In genomic region chr7:128622994-128623393, GRCm38 (mm10) we compare ENCODE assay signal across 14 mouse cellular contexts. TPM values are rescaled to one million over a fixed set of nuclear protein-coding genes. Genes with fewer than 3 reads are reported as not detected.
DNase-seq lines count a peak whose midpoint lies in the region; ATAC-seq lines count a peak whose summit lies in the region.
"Had no signal": no experiment of that assay in that cellular context is flagged by ENCODE, and none has a peak within 500 bp of the region (broad histone marks: within the 10 kb centered on the region; RNA-seq: fewer than 3 reads in every experiment).

No protein-coding gene starts in this region.

- WGBS in heart, embryonic 13.5 days, result 65% methylated on average over 2 of the region's 2 CpGs
- 69% methylated on average over 2 of the region's 2 CpGs for WGBS in limb, embryonic 15.5 days
- 90% methylated on average over 2 of the region's 2 CpGs for WGBS in limb, embryonic 10.5 days
- WGBS in macrophage (ENCODE audit: missing documents), result 59% methylated on average over 1 of the region's 2 CpGs
- 79% methylated on average over 2 of the region's 2 CpGs for WGBS in neural tube, embryonic 15.5 days

- no peaks in the 10 kb centered on the region for H3K27me3 ChIP-seq in heart, embryonic 13.5 days (replicated peaks)
- H3K27me3 ChIP-seq in limb, embryonic 15.5 days, result no peaks in the 10 kb centered on the region
- no peaks in the 10 kb centered on the region for H3K27me3 ChIP-seq in limb, embryonic 10.5 days (ENCODE audit: low read depth, poor library complexity, severe bottlenecking)
- no peaks in the 10 kb centered on the region for H3K27me3 ChIP-seq in neural tube, embryonic 15.5 days (replicated peaks)
- H3K27me3 ChIP-seq: hindbrain, embryonic 12.5 days; neural tube, embryonic 12.5 days; stomach, embryonic 15.5 days had no signal

- no peak overlapping the region for H3K4me3 ChIP-seq in heart, embryonic 13.5 days
- no peak overlapping the region for H3K4me3 ChIP-seq in limb, embryonic 15.5 days
- H3K4me3 ChIP-seq in limb, embryonic 10.5 days, result no peak overlapping the region
- no peak overlapping the region for H3K4me3 ChIP-seq in brown adipose tissue, adult 24 weeks (ENCODE audit: insufficient read depth, low read depth, low read length)
- H3K4me3 ChIP-seq in macrophage (ENCODE audit: inconsistent target), result no peak overlapping the region
- H3K4me3 ChIP-seq in neural tube, embryonic 15.5 days (replicated peaks), result no peak overlapping the region
- H3K4me3 ChIP-seq: hindbrain, embryonic 12.5 days; neural tube, embryonic 12.5 days; stomach, embryonic 15.5 days had no signal

- DNase-seq in heart, postnatal 25 days (ENCODE audit: low spot score), result no peak
- no peak for DNase-seq in limb, embryonic 10.5 days (ENCODE audit: low spot score)
- DNase-seq: gastrocnemius, postnatal 36 days; kidney, postnatal 25 days; left cerebral cortex, postnatal 4 days; thymus, postnatal 14 days had no signal

- H3K79me2 ChIP-seq in macrophage (ENCODE audit: inconsistent target), result peaks cover 73% of the 10 kb centered on the region; the same call in 1 of the 2 replicates

- peaks cover 24% of the 10 kb centered on the region for H3K4me1 ChIP-seq in heart, embryonic 13.5 days
- no peaks in the 10 kb centered on the region for H3K4me1 ChIP-seq in limb, embryonic 15.5 days
- 0 out of 2 replicates have a peak, but pooled peaks cover 5% of the 10 kb centered on the region for H3K4me1 ChIP-seq in limb, embryonic 10.5 days
- H3K4me1 ChIP-seq in brown adipose tissue, adult 24 weeks (ENCODE audit: control insufficient read depth, insufficient read depth, insufficient read length, low read length), result 0 out of 2 replicates have a peak, but pooled peaks cover 2% of the 10 kb centered on the region
- H3K4me1 ChIP-seq in neural tube, embryonic 15.5 days, result no peaks in the 10 kb centered on the region
- H3K4me1 ChIP-seq: neural tube, embryonic 12.5 days had no signal

- intact Hi-C loops in heart, postnatal 25 days (cut with DNase I), result no loop called here

- peak overlapping the region; percentile 71 for H3K27ac ChIP-seq in heart, embryonic 13.5 days (replicated peaks)
- H3K27ac ChIP-seq in limb, embryonic 15.5 days, result 0 out of 2 replicates have a peak overlapping the region, but pooled peaks have one; percentile 43
- no peak overlapping the region for H3K27ac ChIP-seq in limb, embryonic 10.5 days
- H3K27ac ChIP-seq in brown adipose tissue, adult 24 weeks (replicated peaks; ENCODE audit: low read depth, low read length), result peak overlapping the region; percentile 58
- H3K27ac ChIP-seq in macrophage, result peak overlapping the region; percentile 84
- no peak overlapping the region for H3K27ac ChIP-seq in neural tube, embryonic 15.5 days (replicated peaks)
- H3K27ac ChIP-seq: hindbrain, embryonic 12.5 days; neural tube, embryonic 12.5 days had no signal

- no peaks in the 10 kb centered on the region for H3K36me3 ChIP-seq in heart, embryonic 13.5 days
- no peaks in the 10 kb centered on the region for H3K36me3 ChIP-seq in limb, embryonic 15.5 days
- no peaks in the 10 kb centered on the region for H3K36me3 ChIP-seq in limb, embryonic 10.5 days
- no peaks in the 10 kb centered on the region for H3K36me3 ChIP-seq in macrophage (ENCODE audit: inconsistent target)
- H3K36me3 ChIP-seq in neural tube, embryonic 15.5 days, result no peaks in the 10 kb centered on the region
- H3K36me3 ChIP-seq: hindbrain, embryonic 12.5 days; neural tube, embryonic 12.5 days; stomach, embryonic 15.5 days had no signal

- no peak; the same call in 1 of the 2 replicates for ATAC-seq in heart, embryonic 13.5 days (ENCODE audit: extremely low read depth, insufficient number of reproducible peaks, low FRiP score, low TSS enrichment)
- no peak for ATAC-seq in limb, embryonic 15.5 days (ENCODE audit: insufficient number of reproducible peaks, low FRiP score, low TSS enrichment, low read depth)
- no peak for ATAC-seq in neural tube, embryonic 15.5 days (ENCODE audit: low FRiP score)

- H3K4me2 ChIP-seq in heart, embryonic 13.5 days, result no peak overlapping the region
- H3K4me2 ChIP-seq in limb, embryonic 15.5 days, result no peak overlapping the region
- no peak overlapping the region for H3K4me2 ChIP-seq in neural tube, embryonic 15.5 days
- H3K4me2 ChIP-seq: hindbrain, embryonic 12.5 days; neural tube, embryonic 12.5 days; stomach, embryonic 15.5 days had no signal

- H3K9me3 ChIP-seq in heart, embryonic 13.5 days, result no peaks in the 10 kb centered on the region
- no peaks in the 10 kb centered on the region for H3K9me3 ChIP-seq in limb, embryonic 15.5 days
- H3K9me3 ChIP-seq in limb, embryonic 10.5 days (replicated peaks), result no peaks in the 10 kb centered on the region
- no peaks in the 10 kb centered on the region for H3K9me3 ChIP-seq in neural tube, embryonic 15.5 days (replicated peaks)
- H3K9me3 ChIP-seq: hindbrain, embryonic 12.5 days; neural tube, embryonic 12.5 days; stomach, embryonic 15.5 days had no signal

- no peak overlapping the region for H3K9ac ChIP-seq in heart, embryonic 13.5 days
- no peak overlapping the region for H3K9ac ChIP-seq in limb, embryonic 15.5 days
- no peak overlapping the region for H3K9ac ChIP-seq in neural tube, embryonic 15.5 days (replicated peaks)
- H3K9ac ChIP-seq: hindbrain, embryonic 12.5 days; neural tube, embryonic 12.5 days; stomach, embryonic 15.5 days had no signal

RNA-seq across cellular contexts. Expression of gene Inpp5f, which starts 11.9 kb away (rescaled TPM):
- polyA plus RNA-seq in heart, embryonic 13.5 days (2015; fragmentation: Nextera tagmentation; extraction: Ambion mirVana), result 10.0 and 11.7 TPM in 2 replicates
- total RNA-seq in heart, postnatal 25 days (2021), result 1 to 10 TPM; 5.1 to 5.8 TPM
- polyA plus RNA-seq in limb, embryonic 15.5 days (2015; fragmentation: Nextera tagmentation; extraction: Ambion mirVana), result 14.4 and 16.9 TPM in 2 replicates
- polyA plus RNA-seq in limb, embryonic 10.5 days (2016; fragmentation: Nextera tagmentation; extraction: Ambion mirVana), result 19.8 and 22.2 TPM in 2 replicates
- polyA plus RNA-seq in brown adipose tissue, adult 24 weeks (2012; ENCODE audit: insufficient read depth, insufficient read length, missing spikeins), result 4.3 and 7.7 TPM in 2 replicates
- total RNA-seq in macrophage (2018; cell fraction: chromatin; rRNA removed), result 10 to 100 TPM in 23 of 26 experiments, 1 to 10 TPM in 3; 5.7 to 75.4 (median 44.8) TPM
- total RNA-seq in macrophage (2018; cell fraction: cytosol; rRNA removed), result 10 to 100 TPM in 23 of 26 experiments, 1 to 10 TPM in 3; 7.5 to 18.9 (median 13.6) TPM
- total RNA-seq in macrophage (2018; cell fraction: nucleus; rRNA removed), result 10 to 100 TPM in 24 of 26 experiments, 1 to 10 TPM in 2; 5.5 to 46.5 (median 25.7) TPM
- 12.0 to 19.5 TPM (median 18.5 TPM) in 3 replicates for polyA plus RNA-seq in macrophage (2018)
- polyA plus RNA-seq in neural tube, embryonic 15.5 days (2015; fragmentation: Nextera tagmentation; extraction: Ambion mirVana), result 398 and 441 TPM in 2 replicates

Comparison
In these comparisons a context has a peak if more than half of its experiments do, and no peak if none do; other contexts are left out.
1. H3K27ac ChIP-seq: peak in heart, embryonic 13.5 days (single experiment), limb, embryonic 15.5 days (single experiment), brown adipose tissue, adult 24 weeks (single experiment) and macrophage (single experiment); none in limb, embryonic 10.5 days (single experiment) and neural tube, embryonic 15.5 days (single experiment).
2. RNA of gene Inpp5f, which starts 11.9 kb away (polyA plus RNA-seq): 398 to 441 TPM in neural tube, embryonic 15.5 days; 19.8 to 22.2 TPM in limb, embryonic 10.5 days, 12.0 to 19.5 TPM in macrophage, 14.4 to 16.9 TPM in limb, embryonic 15.5 days, 10.0 to 11.7 TPM in heart, embryonic 13.5 days and 4.3 to 7.7 TPM in brown adipose tissue, adult 24 weeks; every median in the first group is over 10 times any median in the second.